Mouse (Mus musculus): ENCODE data around the gene Rhod.

DNA sequence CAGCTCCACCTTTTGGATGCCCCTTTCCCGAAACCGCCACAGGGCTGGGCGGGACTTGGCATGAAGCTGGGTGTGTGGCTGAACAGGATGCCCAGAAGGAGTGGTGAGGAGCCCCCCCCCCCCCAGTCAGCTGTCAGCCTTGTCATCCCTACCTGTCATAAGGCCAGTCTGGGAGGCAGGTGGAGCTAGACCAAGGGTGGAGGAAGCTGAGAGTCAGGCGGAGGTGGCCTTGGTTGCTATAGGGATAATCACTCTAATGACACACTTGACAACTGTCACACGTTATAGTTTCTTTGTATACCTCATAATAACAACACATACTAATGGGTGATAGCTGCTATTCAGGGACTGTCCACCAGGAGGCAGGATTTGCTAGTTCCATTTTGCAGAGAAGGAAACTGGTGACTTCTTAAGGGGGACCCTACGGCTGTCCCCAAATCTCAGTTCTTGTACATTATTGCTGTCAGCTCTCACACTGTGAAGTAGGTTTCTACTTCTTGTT lies 1.9 kb upstream of the Rhod start:
- no peak for TF ChIP-seq ZC3H11A (IDR thresholded peaks at IDR 0.05; ENCODE audit: borderline replicate concordance, low read depth, low read length)
- TF ChIP-seq CHD2 (IDR thresholded peaks at IDR 0.05; ENCODE audit: low read depth, low read length), result no peak
- TF ChIP-seq MAFK (IDR thresholded peaks at IDR 0.05; ENCODE audit: insufficient read depth, low read depth, low read length), result no peak

Data from ES-E14 (cell line).